Mouse (Mus musculus) embryonic facial prominence, embryonic 14.5 days (tissue): ENCODE measurements at regions not wholly inside any gene's neighbourhood (a gene's known extent, or its start where the extent isn't known, plus 50 kb on each side); places are given as distances from the start of the nearest gene placed in this dataset.
"Not testable (repeated sequence)": the region's sequence is repeated elsewhere in the genome, so short reads cannot be mapped to it uniquely, and the experiment has no call there.

Experiments used
- ATAC-seq: fragments of 200-750 bp; cut with Nextera tagmentation; 2 replicates; pipeline ENCODE4 v1.8.0; 2017; ENCODE audit warnings: low read depth, moderate number of reproducible peaks, moderate TSS enrichment
- DNase-seq: peaks from one replicate; pipeline ENCODE4 v3.0.0-alpha.2; 2015; ENCODE audit warnings: low spot score
- H3K27ac ChIP-seq: fragments of 300-500 bp; sonication (generic); replicated peaks from 2 replicates; pipeline ENCODE4 v1.5.1; 2014; ENCODE audit warnings: low read depth, mild to moderate bottlenecking, low read length, moderate library complexity
- H3K27me3 ChIP-seq: fragments of 300-500 bp; sonication (generic); replicated peaks from 2 replicates; pipeline ENCODE4 v1.6.1; 2014; ENCODE audit warnings: low read length; ENCODE audit not compliant: control insufficient read depth, insufficient read depth
- H3K36me3 ChIP-seq: fragments of 300-500 bp; sonication (generic); 2 replicates; pipeline ENCODE4 v1.6.1; 2014; ENCODE audit warnings: low read length, mixed read lengths; ENCODE audit not compliant: control insufficient read depth, insufficient read depth
- H3K4me1 ChIP-seq: fragments of 300-500 bp; sonication (generic); 2 replicates; pipeline ENCODE4 v1.6.1; 2014; ENCODE audit warnings: antibody characterized with exemption, low read length; ENCODE audit not compliant: control insufficient read depth, insufficient read depth
- H3K4me2 ChIP-seq: fragments of 300-500 bp; sonication (generic); 2 replicates; pipeline ENCODE4 v1.6.1; 2014; ENCODE audit warnings: low read depth, mild to moderate bottlenecking, low read length, moderate library complexity, mixed read lengths
- H3K4me3 ChIP-seq: fragments of 300-500 bp; sonication (generic); 2 replicates; pipeline ENCODE4 v1.5.1; 2014; ENCODE audit warnings: low read depth, mild to moderate bottlenecking, low read length
- H3K9ac ChIP-seq: fragments of 300-500 bp; sonication (generic); 2 replicates; pipeline ENCODE4 v1.6.1; 2014; ENCODE audit warnings: low read depth, mild to moderate bottlenecking, low read length, moderate library complexity, mixed read lengths
- H3K9me3 ChIP-seq: fragments of 300-500 bp; sonication (generic); 2 replicates; pipeline ENCODE4 v1.6.1; 2016; ENCODE audit warnings: low read length; ENCODE audit not compliant: control insufficient read depth
- WGBS: fragments of 180-500 bp; shearing (Covaris S2); extraction: QIAGEN DNeasy Blood & Tissue Kit; methylation state at CpG from one replicate; pipeline ENCODE4 v1.1.7; 2014; 5-methylcytosine and 5-hydroxymethylcytosine counted together

DNA sequence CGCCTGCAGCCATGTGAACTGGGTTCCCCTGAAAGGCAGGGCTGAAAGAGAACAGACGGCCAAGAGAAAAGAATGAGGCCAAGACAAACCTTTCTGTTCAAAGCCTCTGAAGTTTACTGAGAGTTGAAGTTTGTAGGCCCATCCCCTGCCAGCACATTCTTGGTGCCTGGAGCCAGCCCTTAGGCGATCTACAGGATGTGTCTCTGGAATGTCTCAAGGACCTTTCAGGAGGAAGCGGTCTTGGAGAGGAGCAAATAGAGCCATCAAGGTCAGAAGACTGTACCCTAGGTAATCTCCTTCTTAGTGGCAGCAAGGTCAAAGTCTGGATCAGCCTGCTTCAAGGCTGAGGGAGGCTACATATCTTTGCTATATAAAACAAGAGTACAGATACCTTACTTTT lies 350.3 kb downstream of the Gm8797 start:
- no peak overlapping the region for H3K4me2 ChIP-seq
- no peak overlapping the region for H3K9ac ChIP-seq
- H3K9me3 ChIP-seq: no peaks in the 10 kb centered on the region
- H3K27me3 ChIP-seq: no peaks in the 10 kb centered on the region
- no peak overlapping the region for H3K27ac ChIP-seq
- DNase-seq (no peak), ATAC-seq (no peak)
- H3K36me3 ChIP-seq: no peaks in the 10 kb centered on the region
- no peaks in the 10 kb centered on the region for H3K4me1 ChIP-seq
- no peak overlapping the region for H3K4me3 ChIP-seq
- 68% methylated on average over 4 of the region's 4 CpGs for WGBS

GRCm38 (mm10) chr3:6102866-6103265 lies 352.3 kb downstream of the Gm8797 start:
- ATAC-seq (peak; percentile 37; the same call in 1 of the 2 replicates), DNase-seq (no peak)
- no peak overlapping the region for H3K27ac ChIP-seq
- no peaks in the 10 kb centered on the region for H3K4me1 ChIP-seq
- 55% methylated on average over 1 of the region's 1 CpGs for WGBS
- H3K36me3 ChIP-seq: no peaks in the 10 kb centered on the region
- no peak overlapping the region for H3K4me2 ChIP-seq
- no peak overlapping the region for H3K4me3 ChIP-seq
- no peak overlapping the region for H3K9ac ChIP-seq
- H3K27me3 ChIP-seq: no peaks in the 10 kb centered on the region
- H3K9me3 ChIP-seq: no peaks in the 10 kb centered on the region

DNA sequence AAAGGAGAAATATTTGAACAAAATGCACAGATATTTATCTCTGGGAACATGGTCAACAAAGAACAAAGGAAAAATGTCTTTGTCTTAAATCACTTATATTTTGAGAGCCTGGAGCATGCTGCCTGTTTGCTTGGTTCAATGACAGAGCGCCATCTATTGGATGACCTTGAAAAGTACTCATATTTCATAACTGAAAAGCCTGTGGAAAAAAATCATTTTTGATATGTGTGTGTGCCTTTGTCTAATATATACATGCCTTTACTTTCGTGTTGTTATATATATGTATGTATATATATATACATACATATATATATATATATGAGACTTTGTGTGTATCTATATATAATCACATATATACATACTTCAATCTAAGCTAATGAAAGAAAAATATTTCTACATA lies 356.1 kb downstream of the Gm8797 start:
- no peak for ATAC-seq
- Histone ChIP-seq H3K27ac (no peak overlapping the region; the same call in 1 of the 2 replicates), H3K9me3 (no peaks in the 10 kb centered on the region), H3K4me2 (no peak overlapping the region), H3K36me3 (no peaks in the 10 kb centered on the region), H3K4me1 (no peaks in the 10 kb centered on the region), H3K27me3 (no peaks in the 10 kb centered on the region), H3K9ac (no peak overlapping the region), H3K4me3 (no peak overlapping the region)
- 8% methylated on average over 2 of the region's 2 CpGs for WGBS
- peak; percentile 90 for DNase-seq

DNA sequence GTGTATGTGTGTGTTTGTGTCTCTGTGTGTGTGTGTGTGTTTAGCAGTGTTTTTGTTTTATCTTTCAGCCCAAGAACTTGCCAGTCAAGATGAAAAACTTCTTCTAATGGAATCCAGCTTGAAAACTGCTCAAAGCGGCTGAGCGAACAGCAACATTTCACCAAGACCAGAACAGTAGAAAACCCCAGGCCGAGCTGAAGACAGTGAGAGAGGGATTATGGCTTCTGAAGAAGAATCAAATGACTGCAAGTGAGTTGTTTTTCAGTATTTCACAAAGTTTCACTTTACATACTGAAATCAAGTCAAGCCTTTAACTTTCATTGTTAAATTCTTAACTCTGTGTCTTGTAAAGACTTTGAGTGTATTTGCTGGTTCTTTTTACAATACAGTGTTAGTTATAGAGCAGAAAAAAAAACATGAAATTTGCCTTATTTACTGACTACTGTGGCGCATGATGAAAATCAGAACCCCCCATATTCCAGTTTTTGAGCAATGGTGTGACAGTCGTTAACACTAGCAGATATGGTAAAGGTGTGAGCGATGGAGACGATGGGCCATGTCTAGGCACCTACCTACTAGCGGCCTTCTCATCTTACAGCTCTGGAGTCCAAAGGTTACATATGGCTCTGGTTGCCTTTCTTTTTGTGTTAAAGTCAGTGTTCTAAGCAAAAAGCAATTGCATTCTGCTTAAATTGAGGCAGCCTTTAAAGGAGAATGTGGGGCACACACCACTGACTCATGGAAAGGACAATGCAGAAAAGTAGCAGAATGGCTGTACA lies 357.0 kb downstream of the Gm8797 start:
- H3K9ac ChIP-seq: peak overlapping the region; percentile 57
- peak overlapping the region; percentile 27 for H3K4me3 ChIP-seq
- peak overlapping the region; percentile 46 for H3K4me2 ChIP-seq
- no peaks in the 10 kb centered on the region for H3K9me3 ChIP-seq
- DNase-seq (peak; percentile 41), ATAC-seq (no peak)
- peak overlapping the region; percentile 87 for H3K27ac ChIP-seq
- H3K27me3 ChIP-seq: no peaks in the 10 kb centered on the region
- H3K36me3 ChIP-seq: no peaks in the 10 kb centered on the region
- WGBS: 43% methylated on average over 8 of the region's 8 CpGs
- no peaks in the 10 kb centered on the region for H3K4me1 ChIP-seq

- Histone ChIP-seq H3K36me3 (no peaks in the 10 kb centered on the region), H3K9ac (no peak overlapping the region), H3K9me3 (no peaks in the 10 kb centered on the region), H3K4me2 (no peak overlapping the region), H3K27ac (no peak overlapping the region), H3K4me1 (no peaks in the 10 kb centered on the region), H3K4me3 (no peak overlapping the region), H3K27me3 (no peaks in the 10 kb centered on the region)
- 71% methylated on average over 1 of the region's 1 CpGs for WGBS
- ATAC-seq (no peak), DNase-seq (no peak)
Observed at GRCm38 (mm10) chr3:6118721-6119120, 368.1 kb downstream of the Gm8797 start.

DNA sequence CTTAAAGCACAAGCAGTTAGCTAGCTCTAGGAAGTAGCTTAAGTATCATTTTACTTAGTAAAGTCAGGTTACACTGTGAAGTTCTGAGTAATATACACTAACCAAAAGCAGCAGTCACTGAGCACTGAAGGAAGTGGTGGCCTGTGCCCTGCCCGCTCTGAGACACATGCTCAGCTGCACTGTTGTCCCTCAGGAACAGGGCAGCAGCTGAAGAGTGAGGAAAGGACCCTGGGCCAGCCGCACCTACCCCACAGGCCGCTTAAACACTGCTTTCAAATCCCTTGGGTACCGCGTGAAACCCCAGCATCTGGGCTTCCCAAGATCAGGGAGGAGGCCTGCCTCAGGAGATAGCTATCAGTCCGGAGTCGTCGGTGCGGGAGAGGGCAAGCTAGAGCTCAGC lies 385.1 kb downstream of the Gm8797 start:
- peaks cover 16% of the 10 kb centered on the region for H3K9me3 ChIP-seq
- H3K9ac ChIP-seq, H3K4me1 ChIP-seq, H3K36me3 ChIP-seq, H3K4me2 ChIP-seq, H3K4me3 ChIP-seq, H3K27me3 ChIP-seq, H3K27ac ChIP-seq, DNase-seq: not testable (repeated sequence)
- ATAC-seq: 0 out of 2 replicates have a peak, but pooled peaks have one; percentile 22
- 63% methylated on average over 9 of the region's 9 CpGs for WGBS

- WGBS: 89% methylated on average over 17 of the region's 17 CpGs
- Histone ChIP-seq H3K4me1 (no peaks in the 10 kb centered on the region), H3K27me3 (no peaks in the 10 kb centered on the region), H3K9ac (no peak overlapping the region), H3K27ac (no peak overlapping the region), H3K4me3 (no peak overlapping the region), H3K4me2 (no peak overlapping the region), H3K9me3 (peaks cover 16% of the 10 kb centered on the region), H3K36me3 (no peaks in the 10 kb centered on the region)
- ATAC-seq (no peak), DNase-seq (no peak)
Observed at GRCm38 (mm10) chr3:6137374-6137773, 386.8 kb downstream of the Gm8797 start.

- Histone ChIP-seq H3K27ac (no peak overlapping the region), H3K36me3 (no peaks in the 10 kb centered on the region), H3K9me3 (peaks cover 8% of the 10 kb centered on the region; the same call in 1 of the 2 replicates), H3K4me3 (no peak overlapping the region), H3K4me1 (no peaks in the 10 kb centered on the region), H3K9ac (no peak overlapping the region), H3K4me2 (no peak overlapping the region), H3K27me3 (no peaks in the 10 kb centered on the region)
- ATAC-seq (no peak), DNase-seq (peak; percentile 13)
- 21% methylated on average over 1 of the region's 1 CpGs for WGBS
Observed at GRCm38 (mm10) chr3:6173775-6174174, 423.2 kb downstream of the Gm8797 start.

DNA sequence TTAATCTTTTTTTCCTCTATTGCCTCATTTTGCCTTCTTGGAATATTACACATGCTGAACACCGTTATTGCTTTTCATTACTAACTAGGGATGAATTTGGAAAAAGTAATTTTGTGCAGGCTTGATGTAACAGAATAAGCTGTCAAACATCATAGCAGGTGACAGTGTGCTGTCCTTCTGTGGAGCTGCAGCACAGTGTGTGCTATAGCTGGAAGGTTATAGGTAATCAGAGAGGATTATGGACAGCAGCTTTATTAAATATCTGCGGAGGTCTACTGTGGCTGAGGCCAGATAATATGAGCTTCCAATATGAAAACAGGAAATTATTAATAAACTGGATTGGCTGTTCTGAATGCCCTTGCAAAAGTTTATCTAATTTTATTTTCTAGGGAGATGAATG lies 431.9 kb downstream of the Gm8797 start:
- DNase-seq: no peak
- no peak overlapping the region for H3K9ac ChIP-seq
- H3K36me3 ChIP-seq: no peaks in the 10 kb centered on the region
- H3K4me2 ChIP-seq: no peak overlapping the region
- H3K4me3 ChIP-seq: no peak overlapping the region
- 77% methylated on average over 2 of the region's 2 CpGs for WGBS
- no peaks in the 10 kb centered on the region for H3K4me1 ChIP-seq
- ATAC-seq: no peak
- no peaks in the 10 kb centered on the region for H3K27me3 ChIP-seq
- H3K27ac ChIP-seq: no peak overlapping the region
- H3K9me3 ChIP-seq: no peaks in the 10 kb centered on the region
